Mouse (Mus musculus) spleen, postnatal 10 days (tissue): Measurements from ENCODE around the gene Atp6v0a2.

Source experiments
- DNase-seq, 2 experiments: peaks; one replicate each; pipeline ENCODE4 v3.0.0; 2021 to 2022; ENCODE audit warnings: low spot score in 2 of 2

Gene Atp6v0a2

GRCm38 (mm10) chr5:124636694-124637093, 8.3 kb downstream of the Atp6v0a2 start:
- no peak for DNase-seq

- DNase-seq, result peak in 1 of 2 experiments; percentile 45
Measured at GRCm38 (mm10) chr5:124637300-124637699, 8.9 kb downstream of the Atp6v0a2 start.

- DNase-seq, result no peak
Measured at GRCm38 (mm10) chr5:124637836-124638235, 9.5 kb downstream of the Atp6v0a2 start.

GRCm38 (mm10) chr5:124713741-124714140, 85.4 kb downstream of the Atp6v0a2 start:
- no peak for DNase-seq

- no peak for DNase-seq
Measured at GRCm38 (mm10) chr5:124715135-124715534, 86.8 kb downstream of the Atp6v0a2 start.

GRCm38 (mm10) chr5:124717969-124718368, 89.6 kb downstream of the Atp6v0a2 start:
- DNase-seq, result no peak

GRCm38 (mm10) chr5:124718396-124718795, 90.0 kb downstream of the Atp6v0a2 start:
- no peak for DNase-seq

GRCm38 (mm10) chr5:124723125-124723524, 94.7 kb downstream of the Atp6v0a2 start:
- DNase-seq, result no peak

- DNase-seq, result no peak
Measured at GRCm38 (mm10) chr5:124724997-124725396, 96.6 kb downstream of the Atp6v0a2 start, which contains the start of gene Dnah10. Dnah10 (plus strand) TSS chr5:124725085.

- no peak for DNase-seq
Measured at GRCm38 (mm10) chr5:124729662-124730206, 101.4 kb downstream of the Atp6v0a2 start.

GRCm38 (mm10) chr5:124733961-124734360, 105.6 kb downstream of the Atp6v0a2 start:
- no peak for DNase-seq

- DNase-seq, result no peak
Measured at GRCm38 (mm10) chr5:124741898-124742599, 113.7 kb downstream of the Atp6v0a2 start.

- DNase-seq, result no peak
Measured at GRCm38 (mm10) chr5:124743841-124744240, 115.5 kb downstream of the Atp6v0a2 start.

GRCm38 (mm10) chr5:124746220-124746619, 117.8 kb downstream of the Atp6v0a2 start:
- DNase-seq, result no peak

GRCm38 (mm10) chr5:124748296-124748695, 119.9 kb downstream of the Atp6v0a2 start:
- DNase-seq, result no peak

- no peak for DNase-seq
Measured at GRCm38 (mm10) chr5:124751656-124752055, 123.3 kb downstream of the Atp6v0a2 start.

- peak in 1 of 2 experiments; percentile 29 for DNase-seq
Measured at GRCm38 (mm10) chr5:124761011-124761410, 132.6 kb downstream of the Atp6v0a2 start.

- no peak for DNase-seq
Measured at GRCm38 (mm10) chr5:124761787-124762186, 133.4 kb downstream of the Atp6v0a2 start.
